Mouse (Mus musculus) layer of hippocampus, adult 9-10 months (tissue): ENCODE measurements around the gene St13.
"Not testable (repeated sequence)": the region's sequence is repeated elsewhere in the genome, so short reads cannot be mapped to it uniquely, and the experiment has no call there.

Experiments
- DNase-seq: peaks from one replicate; pipeline ENCODE4 v3.0.0; 2022; ENCODE audit warnings: low spot score

St13 gene

DNA sequence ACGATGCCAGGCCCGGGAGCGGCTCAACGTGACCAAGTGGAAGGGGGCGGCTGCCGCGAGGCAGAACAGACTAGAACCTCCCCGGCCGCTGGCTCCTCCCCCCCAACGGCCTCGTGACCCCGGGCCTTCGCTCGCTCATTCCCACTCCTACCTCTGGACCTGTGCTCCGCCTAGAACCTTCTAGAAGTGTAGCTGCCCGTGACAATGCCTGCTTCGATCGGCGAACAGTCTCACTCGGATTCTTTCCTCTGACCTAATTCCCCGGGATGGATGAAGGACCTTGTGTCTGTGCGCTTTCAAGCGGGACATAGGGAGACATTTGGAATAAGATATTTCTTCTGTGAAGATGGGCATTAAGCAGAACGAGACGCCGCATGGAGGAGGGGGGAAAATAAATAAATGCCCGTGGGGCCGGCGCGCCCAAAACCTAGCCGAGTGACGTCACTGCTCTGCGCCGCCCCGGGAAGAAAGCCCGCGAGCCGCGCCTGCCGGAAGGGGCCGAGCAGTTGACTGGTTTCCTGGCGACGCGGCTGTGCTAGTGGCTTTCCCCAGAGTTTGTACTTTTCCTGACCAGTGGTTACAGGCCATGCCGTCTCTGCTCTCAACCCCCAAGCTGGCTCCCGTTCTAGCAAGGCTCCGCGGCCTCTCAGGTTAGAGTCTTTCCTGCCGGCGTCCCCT is at the start of gene St13, which contains the start of gene Xpnpep3:
Gene St13 (minus strand): TSS at position 440 of the 678 bp plus-strand sequence.
Gene Xpnpep3 (plus strand): TSS at position 501 of the 678 bp plus-strand sequence.
- peak; percentile 93 for DNase-seq

GRCm38 (mm10) chr15:81448463-81448862 is 48.6 kb upstream of the St13 start:
- DNase-seq = peak; percentile 73

- DNase-seq = no peak
Measured at GRCm38 (mm10) chr15:81439236-81439635, 39.4 kb upstream of the St13 start.

DNA sequence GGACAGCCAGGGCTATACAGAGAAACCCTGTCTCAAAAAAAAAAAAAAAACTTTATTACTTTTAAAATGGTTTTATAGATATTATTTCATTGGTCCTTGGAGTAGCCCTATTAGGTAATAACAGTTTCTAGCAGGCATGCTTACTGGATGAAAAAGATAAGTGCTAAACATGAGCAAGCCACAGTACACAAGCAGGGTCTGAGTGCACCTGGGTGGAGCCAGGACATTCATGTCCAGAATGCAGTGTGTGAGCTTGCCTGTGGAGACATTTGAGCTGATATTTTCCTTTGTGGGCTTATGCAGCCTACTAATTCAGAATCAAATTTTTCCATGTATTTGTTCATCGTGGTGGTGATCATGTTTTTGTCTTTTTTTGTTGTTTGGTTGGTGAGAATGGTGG is 38.5 kb upstream of the St13 start:
- no peak for DNase-seq

DNA sequence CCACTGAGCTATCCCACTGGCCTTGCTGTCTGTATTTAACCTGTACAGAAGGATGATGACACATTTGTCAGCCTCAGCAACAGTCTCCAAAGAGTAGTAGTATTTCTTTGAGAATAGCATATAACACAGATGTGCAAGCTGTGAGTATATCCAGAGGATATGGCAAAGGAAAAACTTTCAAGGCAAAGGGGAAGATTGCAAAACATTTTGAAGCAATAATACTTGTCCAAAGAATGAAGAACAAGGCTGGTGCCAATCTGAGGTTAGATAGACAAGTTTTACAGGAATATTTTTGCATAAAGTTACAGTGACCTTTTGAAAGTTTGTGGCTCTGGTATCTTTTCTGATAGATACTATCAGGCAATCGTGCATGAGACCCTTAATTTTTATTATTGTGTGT is 31.3 kb upstream of the St13 start:
- no peak for DNase-seq

DNA sequence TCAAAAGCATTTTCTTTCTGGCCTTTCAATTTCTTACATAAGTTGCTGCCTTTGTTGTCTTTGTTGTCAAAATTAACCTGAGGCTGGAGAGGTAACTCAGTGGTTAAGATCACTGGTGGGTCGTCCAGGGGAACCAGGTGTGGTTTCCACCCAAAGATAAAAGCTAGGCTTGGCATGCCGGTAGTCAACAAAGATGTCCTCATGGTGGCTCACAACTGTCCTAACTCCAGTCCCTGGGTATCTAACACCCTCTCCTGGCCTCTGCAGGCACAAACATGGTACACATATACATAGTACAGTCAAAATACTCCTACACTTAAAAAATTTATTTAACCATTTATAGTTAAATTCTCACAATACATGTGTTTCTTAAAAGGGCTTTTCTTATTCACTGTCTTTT is 28.1 kb upstream of the St13 start:
- DNase-seq = no peak

- DNase-seq = no peak
Measured at GRCm38 (mm10) chr15:81425311-81425710, 25.4 kb upstream of the St13 start.

GRCm38 (mm10) chr15:81422156-81422681 is 22.3 kb upstream of the St13 start:
- DNase-seq = no peak

DNA sequence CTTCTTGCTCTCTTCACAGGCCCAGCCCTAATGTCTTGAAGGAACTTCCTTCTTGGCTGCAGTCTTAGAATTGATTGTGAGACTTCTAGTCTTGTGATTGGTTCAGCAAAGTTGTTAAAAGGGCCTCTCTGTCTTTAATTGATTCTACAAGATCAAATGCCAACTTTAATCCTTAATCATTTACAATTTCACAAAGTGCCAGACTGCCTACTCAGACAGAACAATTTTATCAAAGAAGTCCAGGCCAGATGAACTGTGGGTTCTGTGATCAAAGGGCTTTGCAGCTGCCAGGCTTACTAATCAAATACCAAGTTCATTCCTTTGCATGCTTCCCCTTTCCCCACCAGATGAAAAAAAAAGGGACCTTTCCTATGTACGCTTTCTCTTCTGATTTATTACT is 21.6 kb upstream of the St13 start:
- DNase-seq = no peak

DNA sequence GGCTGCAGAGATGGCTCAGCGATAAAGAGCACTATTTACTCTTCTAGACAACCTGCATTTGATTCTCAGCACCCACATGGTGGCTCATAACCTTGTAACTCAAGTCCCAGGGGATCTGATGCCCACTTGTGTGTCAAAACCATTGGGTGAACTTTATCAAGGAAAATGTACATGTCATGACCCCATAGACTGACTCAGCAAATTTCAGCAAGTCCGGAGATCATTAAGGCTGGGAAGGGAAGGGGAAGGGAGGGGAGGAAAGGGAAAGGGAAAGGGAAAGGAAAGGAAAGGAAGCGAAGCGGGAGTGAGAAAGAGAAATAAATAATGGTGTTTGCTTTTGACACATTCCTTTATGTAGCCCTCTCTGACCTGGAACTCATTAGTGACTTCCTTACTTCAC is 18.2 kb upstream of the St13 start:
- DNase-seq = no peak

GRCm38 (mm10) chr15:81416763-81417310 is 17.0 kb upstream of the St13 start:
- DNase-seq = not testable (repeated sequence)

DNA sequence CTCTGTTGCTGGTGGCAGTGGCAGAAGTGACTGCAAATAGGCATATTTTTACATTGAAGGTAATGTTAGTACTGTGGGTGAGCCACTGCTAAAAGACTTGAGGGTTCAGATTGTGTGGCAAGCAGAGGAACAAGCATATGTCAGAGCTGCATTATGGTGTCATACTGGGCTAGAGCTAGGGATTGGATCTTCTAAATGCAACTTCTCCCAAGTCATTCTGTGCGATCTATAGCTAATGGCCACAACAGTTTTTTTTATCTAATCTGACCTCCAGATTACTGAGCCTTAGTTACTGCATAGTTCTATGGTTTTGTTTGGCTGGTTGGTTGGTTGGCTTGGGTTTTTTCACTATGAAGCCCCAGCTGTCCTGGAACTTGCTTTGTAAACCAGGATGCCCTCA is 8.3 kb upstream of the St13 start, which contains the start of gene Dnajb7:
Gene Dnajb7 (minus strand): TSS at position 101 of the 400 bp plus-strand sequence.
- DNase-seq = no peak

DNA sequence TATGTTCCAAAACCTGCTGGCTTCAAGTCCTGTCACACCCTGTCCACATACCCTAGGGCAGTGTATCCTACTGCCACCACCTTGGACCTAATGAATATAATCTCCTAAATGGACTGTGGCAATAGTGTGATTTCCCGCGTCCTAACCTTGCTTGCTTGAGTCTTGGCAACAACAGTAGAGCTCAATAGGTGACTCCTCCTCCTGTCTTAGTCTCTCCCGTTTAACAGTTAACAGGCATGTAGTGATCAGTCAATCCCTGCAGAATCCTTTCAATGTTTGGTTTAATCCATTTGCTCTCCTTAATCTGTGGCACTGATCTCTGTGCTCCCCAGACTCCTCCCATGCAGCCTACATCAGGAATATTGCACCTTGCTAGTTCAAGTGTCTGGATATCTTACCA is 5.1 kb upstream of the St13 start:
- DNase-seq = no peak

GRCm38 (mm10) chr15:81399297-81399637 is 610 bp downstream of the St13 start:
- DNase-seq = no peak

- no peak for DNase-seq
Measured at GRCm38 (mm10) chr15:81398189-81398588, 1.7 kb downstream of the St13 start.

DNA sequence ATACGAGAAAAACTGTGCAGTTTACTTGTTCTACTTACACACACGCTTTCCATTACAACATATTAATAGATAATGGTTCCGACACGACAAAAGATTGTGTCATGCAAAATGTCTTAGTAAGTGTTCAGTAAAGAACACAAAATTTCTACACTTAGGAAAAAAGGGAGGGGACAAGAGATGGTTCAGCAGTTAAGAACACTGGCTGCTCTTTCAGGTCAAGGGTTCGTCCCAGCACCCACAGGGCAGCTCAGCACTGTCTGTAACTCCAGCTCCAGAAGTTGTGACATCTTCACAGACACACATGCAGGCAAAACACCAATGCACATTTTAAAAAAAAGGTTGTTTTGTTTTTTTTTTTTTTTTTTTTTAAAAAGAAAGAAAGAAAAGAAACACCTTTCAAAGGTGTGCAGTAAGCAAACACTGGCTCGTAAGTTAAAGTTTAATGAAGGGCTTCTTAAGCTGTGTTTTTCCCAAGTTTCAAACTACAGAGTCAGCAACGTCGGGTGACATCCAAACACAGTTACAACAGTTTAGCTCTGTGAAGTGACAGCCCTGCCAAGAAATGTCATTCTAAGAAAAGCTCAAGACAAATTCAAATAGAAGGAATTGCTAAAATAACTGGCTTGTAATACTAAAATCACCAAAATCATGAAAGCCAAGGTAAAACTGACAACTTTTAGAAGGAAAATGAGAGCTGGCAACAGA is 5.5 kb downstream of the St13 start:
- no peak for DNase-seq

DNA sequence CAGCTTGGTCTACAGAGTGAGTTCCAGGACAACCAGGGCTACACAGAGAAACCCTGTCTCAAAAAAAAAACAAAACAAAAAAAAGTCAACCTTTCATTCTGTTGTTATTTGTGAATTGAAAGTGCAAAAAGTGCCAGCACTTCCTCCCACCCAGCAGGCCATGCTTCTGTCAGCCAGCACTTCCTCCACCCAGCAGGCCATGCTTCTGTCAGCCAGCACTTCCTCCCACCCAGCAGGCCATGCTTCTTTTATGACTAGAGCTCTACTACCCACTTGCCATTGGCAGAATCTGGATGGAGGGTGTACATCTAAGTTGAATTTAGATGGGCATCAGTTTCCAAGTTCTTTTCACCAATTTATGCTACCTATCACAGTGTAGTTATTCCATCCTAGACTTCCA is 6.9 kb downstream of the St13 start:
- DNase-seq = no peak

GRCm38 (mm10) chr15:81386327-81386726 is 13.6 kb downstream of the St13 start:
- DNase-seq = no peak

DNA sequence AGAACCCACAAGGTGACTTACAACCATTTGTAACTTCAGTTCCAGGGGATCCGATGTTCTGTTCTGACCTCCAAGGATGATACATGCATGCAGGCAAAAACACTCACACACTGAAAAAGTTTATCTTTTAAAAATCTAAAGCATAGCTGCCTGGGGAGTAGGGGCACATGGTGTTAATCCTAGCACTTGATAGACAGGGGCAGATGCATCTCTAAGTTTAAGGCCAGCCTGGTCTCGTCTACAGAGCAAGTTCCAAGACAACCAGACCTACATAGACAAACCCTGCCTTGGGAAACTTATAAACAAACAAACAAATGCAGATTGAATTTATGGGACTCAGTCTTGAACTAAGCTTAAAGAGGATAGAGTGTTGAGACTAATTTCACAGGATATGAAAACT is 21.0 kb downstream of the St13 start:
- DNase-seq = no peak

GRCm38 (mm10) chr15:81374621-81375020 is 25.3 kb downstream of the St13 start:
- no peak for DNase-seq

DNA sequence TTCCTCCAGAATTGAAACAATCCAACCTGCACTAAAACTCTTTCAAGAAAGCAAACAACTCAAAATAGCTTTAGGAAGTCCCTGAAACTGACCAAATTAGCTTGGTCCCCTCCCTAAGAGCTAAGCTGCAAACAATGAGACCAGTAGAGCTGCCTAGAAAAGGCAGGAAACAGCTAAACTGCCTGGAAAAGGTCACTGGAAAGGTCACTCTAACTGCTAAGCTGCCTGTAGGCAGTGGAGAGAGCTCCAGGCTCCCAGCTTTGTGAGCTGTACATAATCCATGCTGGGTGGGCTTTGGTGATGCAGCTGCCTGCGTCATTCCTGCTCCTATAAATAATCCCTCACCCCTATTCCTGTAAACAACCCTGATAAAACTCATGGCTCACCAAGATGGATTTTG is 29.5 kb downstream of the St13 start:
- DNase-seq = no peak

- DNase-seq = no peak
Measured at GRCm38 (mm10) chr15:81368601-81369000, 31.3 kb downstream of the St13 start.

- DNase-seq = no peak
Measured at GRCm38 (mm10) chr15:81366241-81366640, 33.6 kb downstream of the St13 start.
